24 mouse cellular contexts compared by ENCODE assay signal in the genomic region with DNA sequence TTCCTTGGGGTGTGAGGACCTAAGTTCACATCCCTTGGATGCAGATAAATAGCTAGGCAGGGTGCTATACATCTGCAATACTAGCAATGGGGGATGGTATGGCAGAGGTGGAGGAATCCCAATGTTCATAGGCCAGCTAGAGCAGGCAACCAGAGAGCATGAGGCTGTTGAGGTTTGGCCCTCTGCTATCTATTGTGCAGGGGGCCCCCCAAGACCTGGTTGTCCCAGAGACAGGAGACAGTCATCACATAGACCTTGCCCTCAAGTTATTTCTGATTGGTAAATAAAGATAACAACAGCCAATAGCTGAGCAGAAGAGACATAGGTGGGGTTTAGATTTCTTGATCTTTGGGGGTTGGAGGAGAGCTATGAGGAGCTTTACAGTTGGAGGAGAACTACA. TPM values are rescaled to one million over a fixed set of nuclear protein-coding genes. Genes with fewer than 3 reads are reported as not detected.
DNase-seq lines count a peak whose midpoint lies in the region; ATAC-seq lines count a peak whose summit lies in the region.
"Had no signal": no experiment of that assay in that cellular context is flagged by ENCODE, and none has a peak within 500 bp of the region (broad histone marks: within the 10 kb centered on the region; RNA-seq: fewer than 3 reads in every experiment).

No protein-coding gene starts in this region.

- no peaks in the 10 kb centered on the region for H3K36me3 ChIP-seq in forebrain, embryonic 12.5 days (replicated peaks)
- no peaks in the 10 kb centered on the region for H3K36me3 ChIP-seq in forebrain, embryonic 10.5 days (replicated peaks)
- H3K36me3 ChIP-seq in midbrain, embryonic 11.5 days (ENCODE audit: control insufficient read depth, insufficient read depth, low read length) = no peaks in the 10 kb centered on the region
- H3K36me3 ChIP-seq in midbrain, embryonic 13.5 days = no peaks in the 10 kb centered on the region
- H3K36me3 ChIP-seq in intestine, embryonic 16.5 days (ENCODE audit: control insufficient read depth, insufficient read depth, low read length) = no peaks in the 10 kb centered on the region
- H3K36me3 ChIP-seq: embryonic facial prominence, embryonic 12.5 days; G1E had no signal

- H3K27me3 ChIP-seq in forebrain, embryonic 12.5 days = no peaks in the 10 kb centered on the region
- H3K27me3 ChIP-seq in forebrain, embryonic 10.5 days (ENCODE audit: poor library complexity, severe bottlenecking) = no peaks in the 10 kb centered on the region
- H3K27me3 ChIP-seq in midbrain, embryonic 11.5 days (ENCODE audit: control insufficient read depth, insufficient read depth, low read length) = no peaks in the 10 kb centered on the region
- no peaks in the 10 kb centered on the region for H3K27me3 ChIP-seq in midbrain, embryonic 13.5 days
- H3K27me3 ChIP-seq in intestine, embryonic 16.5 days (replicated peaks; ENCODE audit: control insufficient read depth, insufficient read depth, low read length) = no peaks in the 10 kb centered on the region
- H3K27me3 ChIP-seq: CH12.LX; embryonic facial prominence, embryonic 12.5 days; forebrain, embryonic 13.5 days; forebrain, embryonic 15.5 days; Patski had no signal

- no peak overlapping the region for H3K9ac ChIP-seq in forebrain, embryonic 12.5 days
- no peak overlapping the region for H3K9ac ChIP-seq in midbrain, embryonic 11.5 days (ENCODE audit: low read length)
- no peak overlapping the region for H3K9ac ChIP-seq in midbrain, embryonic 13.5 days (replicated peaks)
- no peak overlapping the region for H3K9ac ChIP-seq in intestine, embryonic 16.5 days (ENCODE audit: low read depth, low read length)
- H3K9ac ChIP-seq: embryonic facial prominence, embryonic 12.5 days; forebrain, embryonic 13.5 days; forebrain, embryonic 15.5 days; forebrain, postnatal 0 days had no signal

- DNase-seq in forebrain, embryonic 10.5 days (ENCODE audit: extremely low spot score, low spot score) = no peak
- no peak for DNase-seq in midbrain, embryonic 11.5 days (ENCODE audit: low spot score, missing footprints)
- DNase-seq: adrenal gland, adult 8-10 months; adrenal gland, postnatal 14 days; adrenal gland, postnatal 36 days; B cell, adult 2 months; cerebellum, adult 11-12 months; cerebellum, adult 2 months; cerebellum, adult 9-10 months; cerebellum, postnatal 10 days; cerebellum, postnatal 25 days; forebrain, postnatal 0 days had no signal

- no peak overlapping the region for H3K27ac ChIP-seq in forebrain, embryonic 12.5 days
- H3K27ac ChIP-seq in forebrain, embryonic 10.5 days = no peak overlapping the region
- H3K27ac ChIP-seq in midbrain, embryonic 11.5 days (ENCODE audit: low read depth, low read length) = no peak overlapping the region
- no peak overlapping the region for H3K27ac ChIP-seq in midbrain, embryonic 13.5 days
- no peak overlapping the region for H3K27ac ChIP-seq in intestine, embryonic 16.5 days (ENCODE audit: low read length)
- H3K27ac ChIP-seq: embryonic facial prominence, embryonic 10.5 days; embryonic facial prominence, embryonic 12.5 days; forebrain, embryonic 13.5 days; forebrain, embryonic 15.5 days had no signal

- no peaks in the 10 kb centered on the region for H3K9me3 ChIP-seq in forebrain, embryonic 12.5 days
- H3K9me3 ChIP-seq in forebrain, embryonic 10.5 days = no peaks in the 10 kb centered on the region
- H3K9me3 ChIP-seq in midbrain, embryonic 11.5 days (ENCODE audit: control insufficient read depth, low read length) = no peaks in the 10 kb centered on the region
- H3K9me3 ChIP-seq in midbrain, embryonic 13.5 days = no peaks in the 10 kb centered on the region
- no peaks in the 10 kb centered on the region for H3K9me3 ChIP-seq in intestine, embryonic 16.5 days (ENCODE audit: control insufficient read depth, low read length)
- H3K9me3 ChIP-seq: embryonic facial prominence, embryonic 10.5 days; embryonic facial prominence, embryonic 12.5 days; forebrain, embryonic 13.5 days; forebrain, embryonic 15.5 days; G1E had no signal

- 0 out of 2 replicates have a peak, but pooled peaks have one; percentile 36 for ATAC-seq in forebrain, embryonic 12.5 days (ENCODE audit: low FRiP score)
- ATAC-seq in midbrain, embryonic 11.5 days (ENCODE audit: low FRiP score) = peak; percentile 27; the same call in 1 of the 2 replicates
- ATAC-seq in midbrain, embryonic 13.5 days = no peak
- ATAC-seq in intestine, embryonic 16.5 days = peak; percentile 59
- ATAC-seq: activated CD4-positive, CD25-positive, alpha-beta regulatory T cell, adult 4 months; CD4-positive, CD25-positive, alpha-beta regulatory T cell, adult 4 months; forebrain, embryonic 13.5 days; forebrain, embryonic 15.5 days; forebrain, postnatal 0 days; Patski had no signal

- H3K4me2 ChIP-seq in forebrain, embryonic 12.5 days = no peak overlapping the region
- no peak overlapping the region for H3K4me2 ChIP-seq in midbrain, embryonic 11.5 days
- H3K4me2 ChIP-seq in midbrain, embryonic 13.5 days (replicated peaks) = no peak overlapping the region
- no peak overlapping the region for H3K4me2 ChIP-seq in intestine, embryonic 16.5 days (ENCODE audit: low read depth, low read length)
- H3K4me2 ChIP-seq: embryonic facial prominence, embryonic 12.5 days; forebrain, embryonic 13.5 days; forebrain, embryonic 15.5 days had no signal

- no peaks in the 10 kb centered on the region for H3K4me1 ChIP-seq in forebrain, embryonic 12.5 days
- no peaks in the 10 kb centered on the region for H3K4me1 ChIP-seq in forebrain, embryonic 10.5 days
- H3K4me1 ChIP-seq in midbrain, embryonic 11.5 days (ENCODE audit: control insufficient read depth, insufficient read depth, low read length) = no peaks in the 10 kb centered on the region
- H3K4me1 ChIP-seq in midbrain, embryonic 13.5 days (replicated peaks) = 0 out of 2 replicates have a peak, but pooled peaks cover 3% of the 10 kb centered on the region
- no peaks in the 10 kb centered on the region for H3K4me1 ChIP-seq in intestine, embryonic 16.5 days (ENCODE audit: control insufficient read depth, insufficient read depth, low read length)
- H3K4me1 ChIP-seq: embryonic facial prominence, embryonic 10.5 days; embryonic facial prominence, embryonic 12.5 days; forebrain, embryonic 13.5 days; forebrain, embryonic 15.5 days had no signal

- H3K4me3 ChIP-seq in forebrain, embryonic 12.5 days (replicated peaks) = no peak overlapping the region
- no peak overlapping the region for H3K4me3 ChIP-seq in forebrain, embryonic 10.5 days
- H3K4me3 ChIP-seq in midbrain, embryonic 11.5 days (ENCODE audit: low read depth, low read length) = no peak overlapping the region
- no peak overlapping the region for H3K4me3 ChIP-seq in midbrain, embryonic 13.5 days (replicated peaks)
- no peak overlapping the region for H3K4me3 ChIP-seq in intestine, embryonic 16.5 days (ENCODE audit: low read length)
- H3K4me3 ChIP-seq: embryonic facial prominence, embryonic 10.5 days; embryonic facial prominence, embryonic 12.5 days; forebrain, embryonic 13.5 days; forebrain, embryonic 15.5 days had no signal

RNA-seq across cellular contexts. Expression of a gene that starts 28.6 kb away (rescaled TPM):
- polyA plus RNA-seq in forebrain, embryonic 12.5 days (2016; fragmentation: Nextera tagmentation; extraction: Ambion mirVana) = 4.5 and 5.0 TPM in 2 replicates
- 4.4 and 4.7 TPM in 2 replicates for polyA plus RNA-seq in forebrain, embryonic 10.5 days (2016; fragmentation: Nextera tagmentation; extraction: Ambion mirVana)
- polyA plus RNA-seq in midbrain, embryonic 11.5 days (2014; fragmentation: Nextera tagmentation; extraction: Ambion mirVana) = 3.7 and 3.8 TPM in 2 replicates
- polyA plus RNA-seq in midbrain, embryonic 13.5 days (2015; fragmentation: Nextera tagmentation; extraction: Ambion mirVana) = 3.1 and 3.5 TPM in 2 replicates
- polyA plus RNA-seq in intestine, embryonic 16.5 days (2015; fragmentation: Nextera tagmentation; extraction: Ambion mirVana) = 2.3 and 2.6 TPM in 2 replicates
